Mouse (Mus musculus) spleen, postnatal 10 days (tissue): ENCODE measurements around the gene Mad2l2.
"Not testable (repeated sequence)": the region's sequence is repeated elsewhere in the genome, so short reads cannot be mapped to it uniquely, and the experiment has no call there.

ENCODE experiments used
- DNase-seq, 2 experiments: peaks; one replicate each; pipeline ENCODE4 v3.0.0; 2021 to 2022; ENCODE audit warnings: low spot score in 2 of 2

Gene Mad2l2

DNA sequence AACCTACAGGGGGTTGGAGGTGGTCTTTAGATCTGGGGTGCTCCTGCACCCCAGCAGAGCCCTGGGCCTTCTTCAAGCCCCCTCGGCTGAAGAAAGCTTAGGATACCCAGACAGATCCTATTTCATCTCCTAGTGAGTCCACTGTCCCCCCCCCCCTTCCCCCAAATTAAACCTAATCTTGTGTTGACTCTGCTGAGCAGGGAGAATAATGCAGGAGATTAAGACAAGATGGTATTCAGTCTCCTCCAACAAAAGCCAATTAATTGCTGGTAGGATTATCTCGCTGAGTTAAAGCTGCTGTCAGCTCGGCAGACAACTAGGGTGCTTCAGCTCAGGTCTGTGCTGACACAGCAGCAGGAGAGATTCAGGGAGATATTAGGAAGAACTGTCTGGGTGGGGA lies 41.1 kb downstream of the Mad2l2 start:
- DNase-seq, result no peak

DNA sequence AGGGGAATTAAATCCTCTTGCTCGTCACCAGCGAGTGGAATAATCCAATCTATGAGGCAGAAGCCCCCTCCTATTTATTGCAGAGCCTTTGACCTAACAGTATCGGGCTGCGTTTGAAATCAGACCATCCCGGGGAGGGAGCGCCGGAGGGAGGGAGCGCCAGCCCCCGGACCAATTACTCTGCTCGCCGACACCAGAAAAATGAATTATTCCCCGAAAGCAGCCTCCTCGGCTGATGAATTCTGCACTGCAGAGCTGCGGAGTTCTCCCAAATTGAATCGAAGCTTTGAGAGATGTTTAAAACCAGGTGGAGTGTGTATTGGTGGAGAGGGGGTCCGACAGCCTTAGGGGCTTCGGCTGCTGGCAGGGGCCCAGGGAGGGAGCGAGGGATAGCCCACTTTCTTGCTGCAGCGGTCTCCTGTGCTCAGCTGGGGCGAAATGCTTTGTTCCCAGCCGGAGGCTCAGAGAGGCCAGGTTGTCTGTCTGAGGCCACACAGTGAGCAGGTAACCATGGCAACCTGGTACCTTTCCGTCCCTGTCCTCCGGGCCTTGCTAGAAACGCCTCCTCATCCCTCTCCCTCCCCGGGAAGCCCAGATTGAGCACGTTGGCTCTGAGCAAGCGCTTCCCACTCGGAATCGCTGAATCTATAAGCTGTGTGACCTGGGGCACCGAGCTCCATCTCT lies 43.8 kb downstream of the Mad2l2 start:
- DNase-seq, result no peak

DNA sequence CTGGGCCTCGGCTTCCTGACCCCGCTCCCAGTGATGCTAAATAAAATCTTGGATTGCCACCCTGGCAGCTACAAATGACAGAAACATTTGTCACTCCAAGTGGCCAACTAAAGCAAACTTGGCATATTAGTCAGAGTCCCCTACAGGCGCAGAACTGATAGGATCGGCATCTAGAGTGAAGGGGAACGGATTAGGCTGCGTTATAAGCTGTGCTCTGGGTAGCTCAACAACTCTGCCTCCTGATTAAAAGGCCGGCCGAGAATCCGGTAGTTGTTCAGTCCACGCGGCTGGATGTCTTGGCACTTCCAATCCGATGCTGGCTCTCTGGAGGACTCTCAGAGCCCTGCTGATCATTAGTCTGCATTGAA lies 44.3 kb downstream of the Mad2l2 start:
- DNase-seq, result no peak

DNA sequence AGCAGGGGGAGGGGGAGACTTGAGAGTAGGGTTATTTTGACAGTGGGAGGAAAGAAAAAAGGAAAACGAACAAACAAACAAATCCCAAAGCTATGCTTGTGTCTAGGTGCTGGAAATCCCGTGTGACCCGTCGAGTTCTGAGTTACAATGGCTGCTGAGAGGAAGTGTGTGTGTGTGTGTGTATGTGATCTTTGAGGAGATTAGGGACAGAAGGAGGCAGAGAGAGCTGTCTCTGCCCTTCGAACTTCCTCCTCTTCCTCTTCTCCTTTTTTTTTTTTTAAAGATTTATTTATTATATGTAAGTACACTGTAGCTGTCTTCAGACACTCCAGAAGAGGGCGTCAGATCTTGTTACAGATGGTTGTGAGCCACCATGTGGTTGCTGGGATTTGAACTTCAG lies 46.4 kb downstream of the Mad2l2 start:
- DNase-seq, result not testable (repeated sequence)

DNA sequence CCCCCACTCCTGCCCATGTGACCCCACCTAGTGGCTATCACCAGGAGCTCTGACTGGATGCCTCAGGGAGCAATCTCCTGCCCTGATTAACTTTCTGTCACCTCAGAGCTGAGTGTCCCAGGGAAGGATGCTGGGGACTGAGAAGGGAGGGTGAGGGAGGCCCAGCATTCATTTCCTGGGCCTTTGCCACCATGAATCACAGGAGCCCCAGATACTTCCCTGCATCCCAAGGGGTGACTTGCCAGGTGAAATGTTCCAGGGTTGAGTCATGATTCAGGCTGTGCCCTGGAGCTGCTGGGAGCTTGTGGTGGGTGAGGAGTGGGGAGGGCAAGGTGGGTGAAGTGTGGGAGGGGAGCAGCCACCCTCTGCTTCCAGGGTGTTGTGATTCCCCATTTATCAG lies 47.5 kb downstream of the Mad2l2 start:
- no peak for DNase-seq

DNA sequence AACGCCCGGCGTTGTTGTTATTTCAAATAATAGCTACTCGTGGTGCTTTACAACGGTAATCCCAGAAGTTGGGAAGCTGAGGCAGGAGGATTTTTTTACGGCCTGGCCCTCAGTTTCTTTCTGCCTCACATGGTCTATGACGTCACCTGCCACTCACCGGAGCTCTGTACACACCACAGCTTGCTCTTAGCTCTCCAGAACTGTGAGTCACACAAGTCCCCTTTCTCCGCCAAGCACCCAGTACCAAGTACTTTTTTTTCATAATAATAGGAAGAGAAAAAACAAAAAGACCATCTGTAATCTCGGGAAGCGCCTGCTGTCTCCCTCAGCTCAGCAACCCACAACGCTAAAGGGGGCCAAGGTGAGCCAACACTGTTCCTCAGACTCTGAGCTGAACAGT lies 51.3 kb downstream of the Mad2l2 start:
- DNase-seq, result no peak

DNA sequence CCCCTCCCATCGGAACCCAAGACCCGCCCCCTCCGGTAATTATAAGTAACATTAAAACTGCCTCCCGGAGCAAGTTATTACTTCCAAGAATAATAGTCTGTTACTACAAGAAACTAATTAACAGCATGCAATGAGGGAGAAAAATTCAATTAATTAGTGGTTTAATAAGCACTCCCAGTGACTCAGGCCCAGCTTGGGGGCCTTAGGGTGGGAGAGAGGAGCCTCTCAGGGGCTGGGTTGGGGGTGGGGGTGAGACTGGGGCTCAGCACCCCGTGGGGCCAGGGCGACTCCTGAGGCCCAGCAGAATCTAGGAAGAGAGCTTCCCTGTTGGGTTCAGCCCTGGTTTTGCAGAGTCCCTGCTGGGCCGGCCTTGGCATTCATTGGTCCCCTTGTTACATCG lies 52.2 kb downstream of the Mad2l2 start:
- no peak for DNase-seq

DNA sequence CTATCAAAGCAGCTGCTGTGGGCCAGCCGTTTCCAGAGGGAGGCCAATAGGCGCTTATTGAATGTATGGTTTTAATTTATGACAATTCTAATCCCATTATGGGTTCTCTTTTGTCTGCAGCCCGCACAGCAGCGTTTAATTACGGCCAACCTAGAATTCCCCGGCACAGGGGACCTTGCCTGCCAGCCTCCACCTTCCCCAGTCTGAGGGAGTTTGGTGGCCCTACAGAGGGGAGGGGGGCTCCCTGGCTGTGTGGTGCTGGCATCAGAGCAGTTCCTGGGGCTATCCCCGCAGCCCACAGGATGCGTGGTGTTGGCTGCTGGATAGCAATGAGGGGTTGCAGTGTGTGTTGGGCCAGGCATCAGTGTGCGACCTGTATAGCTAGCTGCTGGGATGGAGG lies 54.4 kb downstream of the Mad2l2 start:
- DNase-seq, result no peak

DNA sequence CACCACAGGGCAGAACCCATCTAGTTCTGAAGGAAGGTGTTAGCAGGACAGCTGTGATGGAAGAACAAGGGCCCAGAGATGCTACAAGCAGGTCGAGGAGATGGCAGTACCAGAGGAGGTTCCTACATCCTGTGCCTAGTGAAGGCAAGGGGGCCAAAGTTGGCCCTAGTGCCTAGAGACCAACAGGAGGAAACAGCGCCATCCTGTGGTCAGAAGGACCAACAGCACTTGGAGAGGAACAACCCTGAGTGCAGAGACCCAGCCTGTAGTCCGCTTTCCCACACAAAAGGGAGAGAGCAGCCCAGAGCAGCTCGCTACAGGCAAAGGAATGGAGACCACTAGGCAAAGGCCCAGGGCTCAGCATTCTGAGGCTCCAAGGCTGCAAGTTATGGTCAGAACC lies 55.6 kb downstream of the Mad2l2 start:
- no peak for DNase-seq

DNA sequence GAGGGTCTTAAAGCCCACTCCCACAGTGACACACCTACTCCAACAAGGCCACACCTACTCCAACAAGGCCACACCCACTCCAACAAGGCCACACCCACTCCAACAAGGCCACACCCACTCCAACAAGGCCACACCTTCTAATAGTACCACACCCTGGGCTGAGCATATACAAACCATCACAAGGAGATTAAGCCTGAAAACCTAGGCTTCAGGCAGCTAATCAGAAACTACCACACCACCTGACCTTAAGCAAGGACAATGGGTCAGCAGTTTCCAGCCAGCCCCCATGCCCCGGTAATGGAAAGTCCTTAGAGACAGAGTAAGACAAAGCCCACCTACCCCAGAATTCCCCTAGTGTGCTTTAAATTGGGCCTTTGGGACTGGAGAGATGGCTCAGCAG lies 58.6 kb downstream of the Mad2l2 start:
- DNase-seq, result not testable (repeated sequence)

DNA sequence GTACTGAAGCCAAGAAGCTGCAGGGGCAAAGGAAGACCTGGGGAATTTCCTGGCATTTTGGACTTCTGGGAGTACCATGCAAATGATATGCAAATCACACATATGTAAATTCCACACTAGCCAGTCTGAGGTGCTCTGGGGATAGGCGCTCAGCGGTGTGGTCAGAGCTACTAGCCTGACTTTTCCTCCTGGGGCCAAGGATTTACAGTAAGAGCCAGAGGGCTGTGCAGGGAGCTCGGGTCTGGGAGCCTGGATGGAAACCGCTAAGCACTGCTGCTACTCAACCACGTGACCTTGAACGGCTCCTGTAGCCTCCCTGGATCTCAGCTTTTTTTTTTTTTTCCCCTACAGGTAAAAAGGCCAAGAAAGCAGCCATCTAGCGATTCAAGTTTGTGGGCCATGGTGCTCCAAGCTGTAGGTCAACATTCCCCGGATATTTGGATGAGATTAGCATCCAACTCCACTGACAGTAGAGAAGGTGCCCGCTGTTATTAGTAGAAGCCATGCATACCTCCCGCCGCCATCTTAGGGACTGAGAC lies 62.6 kb downstream of the Mad2l2 start:
- no peak for DNase-seq

DNA sequence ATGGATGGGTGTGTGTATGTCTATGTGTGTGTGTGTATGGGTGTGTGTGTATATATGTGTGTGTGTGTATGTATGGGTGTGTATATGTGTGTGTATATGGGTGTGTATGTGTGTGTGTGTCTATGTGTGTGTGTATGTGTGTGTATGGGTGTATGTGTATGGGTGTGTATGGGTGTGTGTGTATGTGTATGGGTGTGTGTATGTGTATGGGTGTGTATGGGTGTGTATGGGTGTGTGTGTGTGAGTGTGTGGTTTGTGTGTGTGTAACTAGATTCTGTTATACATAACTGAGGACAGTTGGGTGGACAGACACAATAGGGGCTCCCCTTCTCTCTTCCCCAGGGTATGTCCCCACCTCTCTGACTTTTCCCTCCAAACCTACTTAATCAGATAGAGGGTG lies 64.2 kb downstream of the Mad2l2 start:
- no peak for DNase-seq
